Mouse (Mus musculus) bone marrow, adult 2 months (tissue): ENCODE results near the gene Lingo1. TPM values are rescaled to one million over a fixed set of nuclear protein-coding genes. Genes with fewer than 3 reads are reported as not detected.

Experiments used
- H3K27ac ChIP-seq: fragments of 200-500 bp; 2 replicates; pipeline ENCODE4 v1.5.1; 2012; ENCODE audit warnings: low read depth, mild to moderate bottlenecking, control low read depth, inconsistent platforms, low read length; ENCODE audit not compliant: control insufficient read depth, poor library complexity, insufficient read depth
- H3K4me1 ChIP-seq: fragments of 200-500 bp; 2 replicates; pipeline ENCODE4 v1.6.1; 2011; ENCODE audit warnings: low read length; ENCODE audit not compliant: control insufficient read depth, insufficient read depth
- H3K4me3 ChIP-seq: fragments of 200-500 bp; replicated peaks from 2 replicates; pipeline ENCODE3; 2011; ENCODE audit warnings: mild to moderate bottlenecking, low read depth, low read length, control low read depth; ENCODE audit not compliant: control insufficient read depth
- CTCF ChIP-seq: fragments of 200-500 bp; IDR thresholded peaks from 2 replicates; pipeline ENCODE4 v1.5.1; 2011; ENCODE audit warnings: low read length, control low read depth; ENCODE audit not compliant: control insufficient read depth, insufficient read depth
- POLR2A ChIP-seq: fragments of 200-500 bp; IDR thresholded peaks from 2 replicates; pipeline ENCODE4 v1.6.1; 2011; ENCODE audit warnings: low read depth, mild to moderate bottlenecking, control low read depth, low read length, borderline replicate concordance; ENCODE audit not compliant: control insufficient read depth
- WGBS: fragments of 180-500 bp; shearing (Covaris S2); methylation state at CpG from one replicate; pipeline ENCODE4 v1.1.7; 2018; 5-methylcytosine and 5-hydroxymethylcytosine counted together
- polyA plus RNA-seq: library from polyadenylated mRNA; stranded (reverse); fragments of >200 nt; gene quantifications from 2 replicates; pipeline ENCODE4 v1.2.4, GENCODE M21; 2011; ENCODE audit warnings: low replicate concordance; ENCODE audit not compliant: missing spikeins, insufficient read depth, insufficient read length

The Lingo1 gene
- polyA plus RNA-seq, 1 experiment, result 0.87 TPM

DNA sequence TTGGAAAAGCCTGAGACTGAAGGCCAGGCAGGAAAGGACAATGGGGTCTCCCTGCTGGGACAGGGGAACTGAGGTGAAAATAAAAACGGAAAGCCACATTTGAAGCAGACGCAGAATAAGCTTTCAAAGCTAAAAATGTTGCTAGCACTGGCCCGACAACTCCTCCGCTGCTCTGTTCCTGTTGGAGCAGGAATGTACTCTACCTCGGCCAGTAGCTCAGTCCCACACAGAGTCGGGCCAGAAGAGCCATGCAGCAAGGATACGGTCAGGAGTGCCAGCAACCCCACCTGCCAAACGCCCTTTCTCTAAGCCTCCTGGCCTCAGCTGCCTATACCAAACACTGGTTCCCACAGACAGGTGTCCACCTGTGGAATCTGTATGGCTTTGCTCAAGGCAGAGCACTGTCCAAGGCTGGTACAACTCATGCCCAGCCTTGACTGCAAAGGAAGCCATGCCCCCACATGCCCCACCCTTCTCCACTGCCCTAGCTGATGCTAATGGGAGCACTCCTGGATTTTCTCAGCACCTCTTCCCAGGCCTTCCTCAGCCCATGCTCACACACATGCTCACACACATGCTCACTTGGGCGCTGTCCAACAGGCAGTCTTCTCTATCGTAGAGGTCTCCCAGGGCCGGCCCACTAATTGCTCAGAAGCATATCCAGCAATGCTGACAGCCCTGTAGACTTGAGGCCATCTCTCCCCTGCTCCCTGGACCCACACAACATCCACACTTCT lies 74.0 kb downstream of the Lingo1 start:
- no peak overlapping the region for H3K4me3 ChIP-seq
- TF ChIP-seq POLR2A, result no peak
- TF ChIP-seq CTCF, result no peak
- H3K27ac ChIP-seq, result no peak overlapping the region
- 72% methylated on average over 11 of the region's 11 CpGs for WGBS
- H3K4me1 ChIP-seq, result no peaks in the 10 kb centered on the region

DNA sequence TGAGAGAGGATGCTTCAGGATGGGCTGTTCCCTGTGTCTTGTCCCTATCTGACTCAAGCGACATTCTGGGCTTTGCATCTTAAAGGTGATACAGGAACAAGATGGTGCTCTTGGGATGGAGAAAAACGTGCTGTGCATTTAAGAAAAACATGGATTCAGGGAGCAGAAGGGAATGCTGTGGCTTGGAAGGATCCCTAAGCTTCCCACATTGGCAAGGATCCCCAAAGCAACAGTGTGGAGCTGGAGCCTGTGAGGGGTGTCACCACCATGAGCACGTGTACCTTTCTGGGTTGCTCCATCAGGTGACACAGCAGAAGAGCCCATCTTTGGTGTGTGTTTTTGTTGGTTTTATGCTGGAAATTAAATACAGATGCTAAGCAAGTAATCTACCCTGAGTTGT lies 77.3 kb downstream of the Lingo1 start:
- TF ChIP-seq CTCF (no peak), POLR2A (no peak)
- no peaks in the 10 kb centered on the region for H3K4me1 ChIP-seq
- no peak overlapping the region for H3K4me3 ChIP-seq
- no peak overlapping the region for H3K27ac ChIP-seq
- 60% methylated on average over 3 of the region's 3 CpGs for WGBS

DNA sequence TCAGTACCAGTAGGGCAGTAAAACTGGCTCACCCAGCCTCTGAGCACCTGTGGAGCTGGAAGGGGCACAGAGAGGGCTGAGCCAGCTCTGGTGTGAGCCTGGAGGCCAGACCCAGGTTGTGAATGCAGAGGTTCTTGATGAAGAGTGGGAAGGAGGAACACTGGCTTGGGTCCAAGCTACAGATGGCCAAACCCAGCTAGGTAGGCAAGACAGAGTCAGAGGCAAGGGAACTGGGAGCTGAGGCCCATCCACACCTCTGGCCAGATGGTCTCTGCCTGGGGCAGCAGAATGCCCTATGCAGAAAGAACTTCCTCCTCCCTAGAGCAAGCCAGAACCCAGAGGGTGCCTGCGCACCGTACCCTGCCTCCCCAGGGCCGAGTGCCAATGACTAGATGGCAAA lies 79.7 kb downstream of the Lingo1 start:
- Histone ChIP-seq H3K4me3 (no peak overlapping the region), H3K27ac (no peak overlapping the region), H3K4me1 (no peaks in the 10 kb centered on the region)
- TF ChIP-seq CTCF, result no peak
- TF ChIP-seq POLR2A, result no peak
- WGBS, result 79% methylated on average over 3 of the region's 3 CpGs

DNA sequence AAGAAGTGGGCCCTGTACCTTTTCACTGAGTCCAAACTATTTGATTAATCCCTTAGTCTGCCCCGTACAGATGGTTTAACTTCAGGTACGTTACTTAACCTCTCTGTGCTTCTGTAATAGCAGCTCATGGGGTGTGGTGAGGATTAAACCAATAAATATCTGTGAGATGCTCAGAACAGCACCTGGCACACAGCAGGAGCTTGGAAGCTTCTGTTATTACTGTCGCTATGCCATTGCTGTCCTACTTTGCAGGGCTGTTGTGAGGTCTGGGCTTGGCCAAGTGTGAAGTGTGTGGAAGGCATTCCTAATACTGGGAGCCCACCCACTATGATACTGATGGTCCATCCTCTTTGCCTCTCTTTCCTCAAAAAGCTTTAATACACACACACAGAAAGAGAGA lies 80.2 kb downstream of the Lingo1 start:
- 66% methylated on average over 3 of the region's 3 CpGs for WGBS

DNA sequence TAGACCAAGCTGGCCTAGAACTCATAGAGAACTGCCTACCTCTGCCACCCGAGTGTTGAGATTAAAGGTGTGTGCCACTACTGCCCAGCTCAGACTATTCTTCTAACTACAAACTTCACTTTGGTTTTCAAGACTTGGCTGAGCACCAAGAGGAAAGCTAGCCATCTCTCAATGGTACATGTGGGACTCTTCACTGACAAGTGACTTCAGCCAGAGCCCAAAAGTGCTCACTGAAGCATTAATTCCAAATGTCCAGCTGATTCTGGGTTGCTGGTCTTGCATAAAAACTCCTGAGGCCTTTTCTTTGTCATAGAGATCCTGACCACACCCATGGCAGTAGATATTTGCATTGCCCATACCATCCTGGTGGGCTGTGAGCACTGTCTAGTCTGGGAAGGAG lies 81.9 kb downstream of the Lingo1 start:
- Histone ChIP-seq H3K27ac (no peak overlapping the region), H3K4me1 (no peaks in the 10 kb centered on the region), H3K4me3 (no peak overlapping the region)
- WGBS, result 54% methylated on average over 1 of the region's 1 CpGs
- no peak for TF ChIP-seq POLR2A
- TF ChIP-seq CTCF, result no peak

More for the DNA sequence above, 80.2 kb downstream of the Lingo1 start:
- no peak overlapping the region for H3K4me3 ChIP-seq
- no peak for TF ChIP-seq CTCF
- no peak for TF ChIP-seq POLR2A
- no peaks in the 10 kb centered on the region for H3K4me1 ChIP-seq
- no peak overlapping the region for H3K27ac ChIP-seq

DNA sequence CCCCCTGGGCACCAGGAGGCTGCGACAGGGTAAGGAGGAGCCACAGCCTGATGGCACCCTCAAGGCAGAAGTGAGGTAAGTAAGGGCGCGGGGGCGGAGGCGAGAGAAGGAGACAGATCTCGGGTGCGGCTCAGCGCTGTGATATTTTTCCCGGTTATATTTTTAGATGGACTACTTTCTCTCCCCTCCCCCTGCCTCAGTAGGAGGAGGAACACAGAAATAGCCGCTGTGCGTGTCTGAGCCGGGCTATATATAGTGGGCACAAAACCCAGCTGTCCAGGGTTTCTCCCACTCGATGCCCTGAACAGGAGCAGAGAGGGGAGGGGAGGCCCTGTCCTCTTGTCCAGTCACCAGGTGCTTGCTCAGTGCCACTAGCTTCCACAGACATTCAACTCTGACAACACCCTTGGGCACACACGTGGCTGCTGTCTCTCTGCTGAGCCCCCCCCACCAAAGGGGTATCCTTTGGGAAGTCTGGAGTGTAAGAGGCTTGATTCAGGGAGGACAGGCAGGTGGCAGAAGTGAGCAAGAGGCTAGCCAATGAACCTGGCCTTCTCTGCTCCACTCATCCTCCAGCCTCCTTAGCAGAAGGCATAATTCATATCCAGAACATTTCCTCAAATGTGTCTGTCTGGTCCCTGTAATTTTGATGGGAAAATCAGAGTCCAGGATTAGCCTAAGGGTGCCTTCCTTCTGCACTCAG lies 83.5 kb downstream of the Lingo1 start:
- no peaks in the 10 kb centered on the region for H3K4me1 ChIP-seq
- TF ChIP-seq POLR2A (no peak), CTCF (no peak)
- WGBS, result 58% methylated on average over 14 of the region's 14 CpGs
- no peak overlapping the region for H3K27ac ChIP-seq
- H3K4me3 ChIP-seq, result no peak overlapping the region

DNA sequence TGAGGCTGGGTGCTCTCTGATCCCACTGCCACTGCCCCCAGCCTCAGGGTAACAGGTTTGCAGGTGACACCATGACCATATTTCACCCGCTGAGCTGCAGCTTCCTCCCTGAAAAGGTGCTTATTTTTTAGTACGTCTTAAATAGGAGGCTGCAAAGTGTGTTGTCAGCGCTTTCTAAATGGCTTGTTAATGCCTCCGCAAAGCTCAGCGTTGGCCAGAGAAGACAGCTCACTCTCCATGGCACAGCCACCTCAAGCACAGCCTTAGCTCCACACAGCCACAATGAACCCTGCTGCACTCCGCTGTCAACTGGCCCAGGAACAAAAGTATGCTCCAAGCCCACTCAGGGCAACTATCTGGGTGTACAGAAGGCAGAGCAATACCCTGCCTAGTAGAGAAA lies 85.3 kb downstream of the Lingo1 start:
- WGBS, result 79% methylated on average over 6 of the region's 6 CpGs
- Histone ChIP-seq H3K4me1 (no peaks in the 10 kb centered on the region), H3K4me3 (no peak overlapping the region), H3K27ac (no peak overlapping the region)
- TF ChIP-seq POLR2A, result no peak

DNA sequence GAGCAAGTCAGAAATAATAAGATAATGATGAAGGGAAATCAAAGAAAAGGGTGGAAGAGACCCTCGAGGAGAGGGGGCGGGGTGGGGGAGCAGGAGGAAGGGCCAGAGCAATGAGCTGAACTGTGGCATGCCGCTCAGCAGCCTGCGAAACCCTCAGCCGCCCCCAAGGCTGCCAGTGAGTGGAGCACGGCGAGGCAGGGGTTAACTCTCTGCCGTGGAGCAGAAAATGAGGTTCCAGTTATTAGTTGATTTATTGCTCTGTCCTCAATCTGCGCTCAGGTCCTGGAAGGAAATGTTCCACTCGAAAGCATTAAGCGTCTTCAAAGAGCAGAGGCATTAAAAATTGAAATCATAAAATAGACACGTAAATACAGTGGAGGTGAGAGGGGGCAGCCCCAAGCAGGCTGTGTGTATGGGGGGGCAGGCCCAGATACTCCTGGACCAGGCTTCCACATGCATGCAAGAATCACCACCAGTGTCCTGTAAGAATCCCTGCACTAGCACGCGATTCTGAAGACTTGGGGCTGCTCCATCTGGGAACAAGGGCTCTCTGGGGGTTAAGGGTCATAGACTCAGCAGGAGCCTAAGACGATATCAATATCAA lies 89.7 kb downstream of the Lingo1 start:
- TF ChIP-seq POLR2A, result no peak
- no peak for TF ChIP-seq CTCF
- Histone ChIP-seq H3K4me3 (no peak overlapping the region), H3K27ac (no peak overlapping the region), H3K4me1 (no peaks in the 10 kb centered on the region)
- WGBS, result 46% methylated on average over 15 of the region's 15 CpGs

DNA sequence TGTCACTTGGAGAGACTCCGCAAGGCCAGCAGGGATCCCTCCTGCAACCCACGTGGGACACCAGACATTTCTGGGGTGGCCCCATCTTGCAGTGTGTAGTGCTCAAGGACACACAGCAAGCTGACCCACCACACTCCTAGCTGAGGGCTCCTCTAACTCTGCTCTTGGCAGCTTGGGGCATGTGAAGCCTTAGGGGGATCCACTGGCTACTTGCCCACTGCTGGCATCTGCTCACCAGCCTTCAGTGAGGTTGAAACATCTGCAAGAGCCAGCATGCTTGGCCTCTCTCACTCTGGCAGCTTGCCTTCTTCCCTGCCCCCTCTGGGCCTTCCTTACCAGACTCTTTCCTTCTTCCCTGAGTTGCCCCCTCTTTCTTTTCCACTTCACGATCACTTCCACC lies 94.9 kb downstream of the Lingo1 start:
- TF ChIP-seq CTCF (no peak), POLR2A (no peak)
- WGBS, result 76% methylated on average over 3 of the region's 3 CpGs
- no peak overlapping the region for H3K27ac ChIP-seq
- H3K4me3 ChIP-seq, result no peak overlapping the region
- H3K4me1 ChIP-seq, result no peaks in the 10 kb centered on the region; the same call in 1 of the 2 replicates
